Mouse (Mus musculus) limb, embryonic 13.5 days (tissue): ENCODE data around the gene Dmbt1. TPM values are rescaled to one million over a fixed set of nuclear protein-coding genes. Genes with fewer than 3 reads are reported as not detected.
"Not testable (repeated sequence)": the region's sequence is repeated elsewhere in the genome, so short reads cannot be mapped to it uniquely, and the experiment has no call there.

Experiments
- ATAC-seq: fragments of 200-750 bp; cut with Nextera tagmentation; 2 replicates; pipeline ENCODE4 v1.8.0; 2017; ENCODE audit warnings: low read depth, moderate number of reproducible peaks, moderate TSS enrichment; ENCODE audit not compliant: low FRiP score
- H3K27ac ChIP-seq: fragments of 300-500 bp; sonication (generic); 2 replicates; pipeline ENCODE4 v1.5.1; 2015; ENCODE audit warnings: inconsistent platforms, mild to moderate bottlenecking, moderate library complexity
- H3K27me3 ChIP-seq: fragments of 300-500 bp; sonication (generic); 2 replicates; pipeline ENCODE4 v1.6.1; 2015; ENCODE audit warnings: mild to moderate bottlenecking, inconsistent platforms
- H3K36me3 ChIP-seq: fragments of 300-500 bp; sonication (generic); 2 replicates; pipeline ENCODE4 v1.6.1; 2015; ENCODE audit warnings: inconsistent platforms, mild to moderate bottlenecking, moderate library complexity
- H3K4me1 ChIP-seq: fragments of 300-500 bp; sonication (generic); 2 replicates; pipeline ENCODE4 v1.6.1; 2015; ENCODE audit warnings: inconsistent platforms
- H3K4me2 ChIP-seq: fragments of 300-500 bp; sonication (generic); replicated peaks from 2 replicates; pipeline ENCODE4 v1.6.1; 2015; ENCODE audit warnings: inconsistent platforms, mild to moderate bottlenecking, moderate library complexity
- H3K4me3 ChIP-seq: fragments of 300-500 bp; sonication (generic); 2 replicates; pipeline ENCODE4 v1.5.1; 2015; ENCODE audit warnings: moderate library complexity, mild to moderate bottlenecking, inconsistent platforms
- H3K9ac ChIP-seq: fragments of 300-500 bp; sonication (generic); 2 replicates; pipeline ENCODE4 v1.6.1; 2015; ENCODE audit warnings: mild to moderate bottlenecking, inconsistent platforms
- H3K9me3 ChIP-seq: fragments of 300-500 bp; sonication (generic); 2 replicates; pipeline ENCODE4 v1.6.1; 2016; ENCODE audit warnings: inconsistent platforms
- WGBS: fragments of 180-500 bp; shearing (Covaris S2); methylation state at CpG from one replicate; pipeline ENCODE4 v1.1.7; 2015; 5-methylcytosine and 5-hydroxymethylcytosine counted together
- polyA plus RNA-seq: library from polyadenylated mRNA; unstranded; fragments of >200 nt; fragmentation: Nextera tagmentation; extraction: Ambion mirVana; gene quantifications from 2 replicates; pipeline ENCODE4 v1.2.1, GENCODE M21; 2015

Dmbt1 gene
- polyA plus RNA-seq, 1 experiment from 2014 or later = 0.03 TPM

DNA sequence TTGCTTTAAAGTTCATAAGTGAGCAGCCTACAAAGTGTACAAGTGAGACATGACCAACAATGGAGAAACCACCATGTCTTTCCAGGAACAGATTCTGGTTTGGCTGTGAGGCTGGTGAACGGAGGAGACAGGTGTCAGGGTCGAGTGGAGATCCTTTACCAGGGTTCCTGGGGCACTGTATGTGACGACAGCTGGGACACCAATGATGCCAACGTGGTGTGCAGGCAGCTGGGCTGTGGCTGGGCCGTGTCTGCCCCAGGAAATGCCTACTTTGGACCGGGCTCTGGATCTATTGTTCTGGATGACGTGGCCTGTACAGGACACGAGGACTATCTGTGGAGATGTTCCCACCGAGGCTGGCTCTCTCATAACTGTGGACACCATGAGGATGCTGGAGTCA lies 26.1 kb downstream of the Dmbt1 start:
- H3K9me3 ChIP-seq = not testable (repeated sequence)

DNA sequence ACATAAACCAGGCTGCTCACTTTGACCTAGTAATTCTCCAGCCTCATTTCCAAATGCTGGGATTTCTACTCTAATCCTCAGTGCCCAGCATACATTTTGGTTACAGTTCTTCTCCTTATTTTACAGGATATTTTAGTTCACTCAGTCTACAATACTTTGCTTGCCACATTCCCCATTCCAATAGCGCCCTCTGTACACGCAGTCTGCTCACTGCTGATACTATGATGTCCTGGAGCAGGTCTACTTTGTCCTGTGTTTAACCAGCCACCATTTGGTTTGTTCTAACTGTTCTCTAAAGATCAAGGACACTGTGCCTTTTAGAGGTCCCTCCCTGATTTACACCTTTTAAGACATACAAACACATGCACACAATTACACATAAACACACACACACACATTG lies 28.0 kb downstream of the Dmbt1 start:
- H3K4me3 ChIP-seq, H3K27me3 ChIP-seq, H3K4me2 ChIP-seq, H3K9me3 ChIP-seq, H3K4me1 ChIP-seq, H3K9ac ChIP-seq, H3K27ac ChIP-seq, H3K36me3 ChIP-seq, ATAC-seq: not testable (repeated sequence)
- 65% methylated on average over 2 of the region's 2 CpGs for WGBS

More for the DNA sequence above, 26.1 kb downstream of the Dmbt1 start:
- not testable (repeated sequence) for H3K27me3 ChIP-seq, H3K36me3 ChIP-seq, H3K9ac ChIP-seq, ATAC-seq, H3K27ac ChIP-seq, H3K4me3 ChIP-seq, H3K4me2 ChIP-seq, H3K4me1 ChIP-seq
- WGBS = 83% methylated on average over 9 of the region's 9 CpGs

DNA sequence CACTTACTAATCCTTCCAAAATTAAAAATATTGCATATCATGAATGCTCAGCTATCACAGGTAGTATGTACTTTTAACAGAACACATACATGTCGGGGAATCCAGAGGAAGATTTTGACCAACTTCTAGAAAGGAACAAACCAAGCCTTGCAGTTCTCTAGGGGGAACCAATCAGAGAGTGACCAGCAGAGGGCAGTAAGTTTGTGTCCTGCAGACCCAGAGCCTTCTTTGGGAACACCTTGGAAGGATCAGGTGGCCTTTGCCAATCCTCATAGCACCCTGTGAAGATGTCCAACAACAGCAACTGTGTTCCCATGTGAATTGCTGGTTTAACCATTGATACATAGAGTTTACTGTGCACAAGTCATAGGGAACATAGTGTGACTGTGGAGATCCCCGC lies 30.7 kb downstream of the Dmbt1 start:
- 85% methylated on average over 2 of the region's 2 CpGs for WGBS
- Histone ChIP-seq H3K4me1 (no peaks in the 10 kb centered on the region), H3K4me2 (no peak overlapping the region), H3K9me3 (no peaks in the 10 kb centered on the region), H3K36me3 (no peaks in the 10 kb centered on the region), H3K27me3 (no peaks in the 10 kb centered on the region), H3K9ac (no peak overlapping the region), H3K27ac (no peak overlapping the region), H3K4me3 (no peak overlapping the region)
- no peak for ATAC-seq

DNA sequence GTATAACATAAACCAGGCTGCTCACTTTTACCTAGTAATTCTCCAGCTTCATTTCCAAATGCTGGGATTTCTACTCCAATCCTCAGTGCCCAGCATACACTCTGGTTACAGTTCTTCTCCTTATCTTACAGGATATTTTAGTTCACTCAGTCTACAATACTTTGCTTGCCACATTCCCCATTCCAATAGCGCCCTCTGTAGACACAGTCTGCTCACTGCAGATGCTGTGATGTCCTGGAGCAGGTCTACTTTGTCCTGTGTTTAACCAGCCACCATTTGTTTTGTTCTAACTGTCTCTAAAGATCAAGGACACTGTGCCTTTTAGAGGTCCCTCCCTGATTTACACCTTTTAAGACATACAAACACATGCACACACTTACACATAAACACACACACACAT lies 36.3 kb downstream of the Dmbt1 start:
- not testable (repeated sequence) for H3K27me3 ChIP-seq, H3K9me3 ChIP-seq, H3K4me2 ChIP-seq, ATAC-seq, H3K36me3 ChIP-seq, H3K4me3 ChIP-seq, H3K27ac ChIP-seq, H3K9ac ChIP-seq, H3K4me1 ChIP-seq
- 0% methylated on average over 1 of the region's 1 CpGs for WGBS

DNA sequence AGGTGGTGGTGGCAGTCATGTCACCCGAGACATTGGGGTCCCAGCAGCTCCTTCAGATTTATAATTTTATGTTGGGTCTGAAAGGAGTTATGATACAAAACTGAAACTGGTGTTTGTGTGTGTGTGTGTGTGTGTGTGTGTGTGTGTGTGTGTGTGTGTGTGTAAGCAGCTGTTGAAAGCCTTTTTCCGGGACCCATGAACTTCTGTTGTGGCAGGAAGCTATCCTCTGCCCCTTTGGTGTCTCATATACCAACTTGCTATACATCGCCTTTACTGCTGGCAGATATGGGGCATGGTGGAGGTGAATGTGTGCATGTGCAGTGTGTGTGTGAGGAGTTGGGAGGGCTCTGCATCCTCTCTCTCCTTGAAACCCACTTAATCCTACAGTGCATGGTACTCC lies 41.6 kb downstream of the Dmbt1 start:
- WGBS = 84% methylated on average over 3 of the region's 3 CpGs
- not testable (repeated sequence) for H3K4me2 ChIP-seq, H3K4me1 ChIP-seq, ATAC-seq, H3K9ac ChIP-seq, H3K36me3 ChIP-seq, H3K27ac ChIP-seq, H3K4me3 ChIP-seq, H3K9me3 ChIP-seq, H3K27me3 ChIP-seq

DNA sequence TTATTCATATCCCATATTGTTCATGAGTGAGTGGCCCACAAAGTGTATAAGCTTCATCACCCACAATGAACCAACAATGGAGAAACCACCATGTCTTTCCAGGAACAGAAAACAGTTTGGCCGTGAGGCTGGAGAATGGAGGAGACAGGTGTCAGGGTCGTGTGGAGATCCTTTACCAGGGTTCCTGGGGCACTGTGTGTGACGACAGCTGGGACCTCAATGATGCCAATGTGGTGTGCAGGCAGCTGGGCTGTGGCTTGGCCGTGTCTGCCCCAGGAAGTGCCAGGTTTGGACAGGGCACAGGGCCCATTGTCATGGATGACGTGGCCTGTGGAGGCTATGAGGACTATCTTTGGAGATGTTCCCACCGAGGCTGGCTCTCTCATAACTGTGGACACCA lies 42.2 kb downstream of the Dmbt1 start:
- H3K27me3 ChIP-seq, H3K4me3 ChIP-seq, H3K4me2 ChIP-seq, H3K4me1 ChIP-seq, H3K9ac ChIP-seq, H3K36me3 ChIP-seq, H3K27ac ChIP-seq, ATAC-seq, H3K9me3 ChIP-seq: not testable (repeated sequence)
- WGBS = 84% methylated on average over 6 of the region's 6 CpGs

DNA sequence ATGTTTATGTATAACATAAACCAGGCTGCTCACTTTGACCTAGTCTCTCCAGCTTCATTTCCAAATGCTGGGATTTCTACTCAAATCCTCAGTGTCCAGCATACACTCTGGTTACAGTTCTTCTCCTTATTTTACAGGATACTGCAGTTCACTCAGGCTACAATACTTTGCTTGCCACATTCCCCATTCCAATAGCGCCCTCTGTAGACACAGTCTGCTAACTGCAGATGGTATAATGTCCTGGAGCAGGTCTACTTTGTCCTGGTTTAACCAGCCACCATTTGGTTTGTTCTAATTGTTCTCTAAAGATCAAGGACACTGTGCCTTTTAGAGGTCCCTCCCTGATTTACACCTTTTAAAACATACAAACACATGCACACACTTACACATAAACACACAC lies 44.1 kb downstream of the Dmbt1 start:
- ATAC-seq = no peak
- WGBS = 0% methylated on average over 1 of the region's 1 CpGs

DNA sequence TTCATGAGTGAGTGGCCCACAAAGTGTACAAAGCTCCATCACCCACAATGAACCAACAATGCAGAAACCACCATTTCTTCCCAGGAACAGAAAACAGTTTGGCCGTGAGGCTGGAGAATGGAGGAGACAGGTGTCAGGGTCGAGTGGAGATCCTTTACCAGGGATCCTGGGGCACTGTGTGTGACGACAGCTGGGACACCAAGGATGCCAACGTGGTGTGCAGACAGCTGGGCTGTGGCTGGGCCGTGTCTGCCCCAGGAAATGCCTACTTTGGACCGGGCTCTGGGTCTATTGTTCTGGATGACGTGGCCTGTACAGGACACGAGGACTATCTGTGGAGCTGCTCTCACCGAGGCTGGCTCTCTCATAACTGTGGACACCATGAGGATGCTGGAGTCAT lies 50.5 kb downstream of the Dmbt1 start:
- H3K4me1 ChIP-seq, H3K4me2 ChIP-seq, H3K27ac ChIP-seq, ATAC-seq, H3K27me3 ChIP-seq, H3K9ac ChIP-seq, H3K36me3 ChIP-seq, H3K9me3 ChIP-seq, H3K4me3 ChIP-seq: not testable (repeated sequence)
- 85% methylated on average over 9 of the region's 9 CpGs for WGBS

More for the DNA sequence above, 44.1 kb downstream of the Dmbt1 start:
- Histone ChIP-seq H3K4me2 (no peak overlapping the region), H3K9ac (no peak overlapping the region), H3K4me1 (no peaks in the 10 kb centered on the region), H3K27me3 (no peaks in the 10 kb centered on the region), H3K27ac (no peak overlapping the region), H3K9me3 (no peaks in the 10 kb centered on the region), H3K36me3 (no peaks in the 10 kb centered on the region), H3K4me3 (no peak overlapping the region)

DNA sequence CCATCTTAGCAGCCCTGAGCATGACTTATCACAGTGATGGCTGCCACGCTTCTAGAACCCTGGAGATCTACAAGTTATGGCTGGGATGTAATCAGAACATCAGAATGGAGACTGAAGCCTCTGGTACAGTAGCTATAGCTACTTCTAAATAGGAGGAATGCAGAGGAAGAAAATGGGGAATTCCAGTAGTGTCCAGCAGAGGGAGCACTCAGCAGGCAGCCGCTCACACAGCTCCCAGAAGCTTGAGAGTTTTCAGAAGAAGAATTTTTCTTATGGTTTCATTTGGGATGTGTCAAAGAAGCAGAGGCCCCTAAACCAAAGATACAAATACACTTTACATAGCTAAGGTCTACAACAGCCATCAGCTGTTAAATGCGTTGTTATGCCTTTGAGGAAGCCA lies 80.6 kb downstream of the Dmbt1 start:
- H3K27ac ChIP-seq = no peak overlapping the region
- H3K9ac ChIP-seq = no peak overlapping the region
- H3K27me3 ChIP-seq = no peaks in the 10 kb centered on the region
- no peak overlapping the region for H3K4me3 ChIP-seq
- ATAC-seq = no peak
- no peaks in the 10 kb centered on the region for H3K4me1 ChIP-seq
- H3K4me2 ChIP-seq = no peak overlapping the region
- no peaks in the 10 kb centered on the region for H3K36me3 ChIP-seq
- WGBS = 32% methylated on average over 3 of the region's 3 CpGs
- no peaks in the 10 kb centered on the region for H3K9me3 ChIP-seq

DNA sequence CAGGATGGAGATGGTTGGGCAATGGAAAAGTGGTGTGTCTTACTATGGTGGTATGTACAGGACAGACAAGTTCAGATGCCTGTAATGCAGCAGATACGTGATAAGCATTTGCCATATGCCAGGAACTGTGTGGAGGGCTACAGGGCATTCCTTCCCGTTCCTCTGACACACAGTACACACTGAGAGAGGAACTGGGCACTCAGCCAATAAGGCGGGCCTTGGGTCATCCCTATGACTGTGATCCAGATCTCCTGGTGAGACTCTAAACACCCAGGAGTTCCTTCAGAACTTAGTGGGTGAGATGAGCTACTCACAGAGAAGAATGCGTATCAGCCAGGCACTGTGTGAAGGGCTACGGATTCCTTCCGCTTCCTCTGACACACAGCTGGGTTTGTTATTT lies 81.8 kb downstream of the Dmbt1 start:
- Histone ChIP-seq H3K4me1 (no peaks in the 10 kb centered on the region), H3K9me3 (no peaks in the 10 kb centered on the region), H3K4me3 (no peak overlapping the region), H3K36me3 (no peaks in the 10 kb centered on the region), H3K9ac (no peak overlapping the region), H3K27me3 (no peaks in the 10 kb centered on the region), H3K4me2 (no peak overlapping the region), H3K27ac (no peak overlapping the region)
- no peak for ATAC-seq
- WGBS = 75% methylated on average over 6 of the region's 6 CpGs

DNA sequence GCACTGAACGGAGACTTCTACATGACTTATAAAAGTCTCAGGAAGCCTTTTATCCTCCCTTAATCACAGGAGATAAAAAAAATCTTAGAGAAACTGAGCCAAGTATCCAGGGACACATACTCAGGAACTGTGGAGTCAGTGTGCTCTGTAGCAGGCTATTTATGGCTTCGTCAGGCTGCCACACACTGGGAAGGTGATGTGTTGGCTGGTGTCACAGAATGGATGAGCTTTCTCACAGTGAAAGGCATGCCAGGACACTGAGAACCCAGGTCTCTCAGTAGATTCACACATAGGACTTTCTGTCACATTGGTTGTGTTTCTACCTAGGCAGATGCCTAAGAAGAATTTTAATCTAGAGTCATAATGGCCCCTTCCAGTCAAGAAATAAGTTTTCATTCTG lies 82.6 kb downstream of the Dmbt1 start:
- 65% methylated on average over 2 of the region's 2 CpGs for WGBS
- Histone ChIP-seq H3K4me2 (no peak overlapping the region), H3K36me3 (no peaks in the 10 kb centered on the region), H3K27me3 (no peaks in the 10 kb centered on the region), H3K27ac (no peak overlapping the region), H3K9me3 (no peaks in the 10 kb centered on the region), H3K4me1 (no peaks in the 10 kb centered on the region), H3K4me3 (no peak overlapping the region), H3K9ac (no peak overlapping the region)
- no peak for ATAC-seq

DNA sequence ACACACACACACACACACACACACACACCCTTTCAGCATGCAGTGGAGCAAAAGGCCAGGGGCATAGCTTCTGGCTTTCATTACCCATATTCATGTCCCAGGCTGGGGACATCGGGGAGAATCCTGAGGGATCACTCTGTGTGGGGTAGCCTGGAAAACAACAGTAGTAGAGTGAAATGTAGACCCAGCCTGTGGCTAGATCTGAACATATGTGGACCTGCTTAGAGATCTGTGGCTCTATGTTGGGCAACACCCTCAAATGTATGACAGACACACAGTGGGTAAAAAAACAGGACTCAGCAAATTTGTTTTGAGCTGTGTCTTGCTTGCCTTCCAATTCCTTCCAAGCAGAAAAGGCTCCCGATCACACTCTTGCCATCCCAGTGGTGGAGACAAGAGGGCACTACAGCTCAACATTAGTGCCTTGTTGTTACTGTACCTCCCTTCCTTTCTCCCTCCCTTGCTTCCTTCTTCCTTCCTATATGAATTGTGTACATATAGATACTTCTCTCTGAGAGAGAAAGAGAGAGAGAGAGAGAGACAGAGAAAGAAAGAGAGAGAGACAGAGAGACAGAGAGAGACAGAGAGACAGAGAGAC lies 90.5 kb downstream of the Dmbt1 start:
- H3K4me3 ChIP-seq = no peak overlapping the region
- H3K4me2 ChIP-seq = no peak overlapping the region
- H3K36me3 ChIP-seq = no peaks in the 10 kb centered on the region
- ATAC-seq = no peak
- 93% methylated on average over 2 of the region's 2 CpGs for WGBS
- no peaks in the 10 kb centered on the region for H3K27me3 ChIP-seq
- H3K9ac ChIP-seq = no peak overlapping the region
- H3K4me1 ChIP-seq = no peaks in the 10 kb centered on the region
- H3K9me3 ChIP-seq = no peaks in the 10 kb centered on the region
- H3K27ac ChIP-seq = no peak overlapping the region

DNA sequence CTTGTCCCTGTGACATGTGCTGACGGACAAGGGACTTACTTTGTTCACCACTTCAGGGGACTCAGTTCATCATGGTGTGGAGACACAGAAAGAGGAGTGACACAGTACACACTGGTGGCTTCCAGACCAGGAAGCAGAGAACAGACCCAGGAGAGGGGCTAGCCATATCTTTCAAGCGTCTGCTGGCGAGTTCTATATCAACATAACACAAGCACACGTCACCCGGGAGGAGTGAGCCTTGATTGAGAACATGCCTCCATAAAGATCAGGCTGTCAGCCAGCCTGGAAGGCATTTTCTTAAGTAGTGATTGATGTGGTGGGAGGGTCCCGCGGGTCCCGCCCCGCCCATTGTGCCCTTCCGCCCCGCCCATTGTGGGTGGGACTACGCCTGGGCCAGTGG lies 98.2 kb downstream of the Dmbt1 start:
- H3K27me3 ChIP-seq = no peaks in the 10 kb centered on the region
- no peaks in the 10 kb centered on the region for H3K4me1 ChIP-seq
- H3K4me2 ChIP-seq = no peak overlapping the region
- H3K9me3 ChIP-seq = no peaks in the 10 kb centered on the region
- no peak overlapping the region for H3K27ac ChIP-seq
- H3K36me3 ChIP-seq = no peaks in the 10 kb centered on the region
- no peak for ATAC-seq
- no peak overlapping the region for H3K4me3 ChIP-seq
- no peak overlapping the region for H3K9ac ChIP-seq
- 51% methylated on average over 12 of the region's 12 CpGs for WGBS
